Mouse (Mus musculus) testis, adult 2 months (tissue): Measurements from ENCODE around the gene Hyal3. TPM values are rescaled to one million over a fixed set of nuclear protein-coding genes. Genes with fewer than 3 reads are reported as not detected.

Source experiments
- H3K27ac ChIP-seq: fragments of 200-500 bp; 2 replicates; pipeline ENCODE4 v1.5.1; 2012; ENCODE audit warnings: low read depth, low read length; ENCODE audit not compliant: control insufficient read depth, insufficient read depth
- H3K27me3 ChIP-seq: fragments of 200-500 bp; 2 replicates; pipeline ENCODE4 v1.6.1; 2012; ENCODE audit warnings: mild to moderate bottlenecking, low read length, moderate library complexity; ENCODE audit not compliant: control insufficient read depth, insufficient read depth
- H3K36me3 ChIP-seq: fragments of 200-500 bp; 2 replicates; pipeline ENCODE4 v1.6.1; 2012; ENCODE audit warnings: mild to moderate bottlenecking, low read length; ENCODE audit not compliant: control insufficient read depth, insufficient read depth
- H3K4me1 ChIP-seq: fragments of 200-500 bp; 2 replicates; pipeline ENCODE4 v1.6.1; 2012; ENCODE audit warnings: low read length; ENCODE audit not compliant: control insufficient read depth, insufficient read depth
- H3K4me3 ChIP-seq: fragments of 200-500 bp; 2 replicates; pipeline ENCODE4 v1.5.1; 2012; ENCODE audit warnings: low read depth, mild to moderate bottlenecking, low read length, moderate library complexity, mixed read lengths; ENCODE audit not compliant: control insufficient read depth
- CTCF ChIP-seq: fragments of 200-500 bp; IDR thresholded peaks from 2 replicates; pipeline ENCODE4 v1.5.1; 2012; ENCODE audit warnings: low read depth, mild to moderate bottlenecking, inconsistent platforms, low read length, moderate library complexity; ENCODE audit not compliant: control insufficient read depth, insufficient read depth, insufficient replicate concordance
- POLR2A ChIP-seq: fragments of 200-500 bp; IDR thresholded peaks from 2 replicates; pipeline ENCODE4 v1.6.1; 2012; ENCODE audit warnings: low read depth, mild to moderate bottlenecking, inconsistent platforms, low read length, moderate library complexity; ENCODE audit not compliant: control insufficient read depth
- polyA plus RNA-seq: library from polyadenylated mRNA; depleted of rRNA; stranded (reverse); fragments of >200 nt; gene quantifications from 2 replicates; pipeline ENCODE4 v1.2.3, GENCODE M21; 2012; rRNA removed

Gene Hyal3
- 1.6 and 1.8 TPM in 2 replicates for polyA plus RNA-seq

DNA sequence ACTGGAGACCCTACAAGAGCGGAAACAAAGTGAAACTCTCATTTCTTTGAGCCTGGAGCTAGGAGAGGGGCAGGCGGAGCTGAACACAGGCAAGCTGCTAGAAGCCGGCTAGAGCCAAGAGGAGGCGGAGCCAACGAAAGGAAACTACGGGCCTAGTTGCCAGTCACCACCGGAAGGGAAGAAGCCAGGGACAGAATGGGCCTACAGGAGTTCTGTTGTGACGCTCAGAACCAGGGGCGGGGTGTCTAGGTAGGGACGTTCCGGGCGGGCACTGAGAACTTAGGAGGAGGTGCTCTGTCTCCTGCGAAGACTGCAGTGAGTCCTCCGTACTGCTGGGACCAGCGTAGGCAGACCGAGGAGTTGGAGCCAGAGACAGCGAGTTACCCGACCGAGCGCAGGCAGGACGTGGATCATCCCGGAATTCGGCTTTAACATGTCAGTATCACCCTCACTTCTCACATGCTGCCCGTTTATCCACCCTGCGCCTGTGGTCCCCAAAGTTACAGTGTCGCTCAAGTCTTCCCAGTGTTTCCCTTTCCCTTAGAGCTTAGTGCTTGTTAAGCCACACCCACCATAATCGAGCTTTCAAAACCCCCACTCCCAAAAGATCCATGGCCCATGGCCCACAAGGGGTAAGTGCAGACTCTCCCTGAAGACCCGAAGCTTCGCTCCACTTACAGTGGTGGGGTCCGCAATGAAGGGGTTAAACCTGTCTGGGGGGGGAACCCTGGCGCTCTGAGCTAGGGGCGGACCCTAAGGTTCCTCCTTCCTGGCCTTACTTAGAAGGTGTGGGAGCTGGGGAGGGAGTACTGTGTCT is at the start of gene Hyal3:
Gene Hyal3 (plus strand): TSS at position 318 of the 817 bp plus-strand sequence.
- Histone ChIP-seq H3K27me3 (no peaks in the 10 kb centered on the region), H3K4me1 (peaks cover 8% of the 10 kb centered on the region), H3K4me3 (peak within 1 kb of the TSS; percentile 93), H3K27ac (peak within 1 kb of the TSS; percentile 68), H3K36me3 (no peaks in the 10 kb centered on the region)
- TF ChIP-seq CTCF (0 out of 2 replicates have a peak, but pooled peaks have one; percentile 9), POLR2A (peak; percentile 90)

DNA sequence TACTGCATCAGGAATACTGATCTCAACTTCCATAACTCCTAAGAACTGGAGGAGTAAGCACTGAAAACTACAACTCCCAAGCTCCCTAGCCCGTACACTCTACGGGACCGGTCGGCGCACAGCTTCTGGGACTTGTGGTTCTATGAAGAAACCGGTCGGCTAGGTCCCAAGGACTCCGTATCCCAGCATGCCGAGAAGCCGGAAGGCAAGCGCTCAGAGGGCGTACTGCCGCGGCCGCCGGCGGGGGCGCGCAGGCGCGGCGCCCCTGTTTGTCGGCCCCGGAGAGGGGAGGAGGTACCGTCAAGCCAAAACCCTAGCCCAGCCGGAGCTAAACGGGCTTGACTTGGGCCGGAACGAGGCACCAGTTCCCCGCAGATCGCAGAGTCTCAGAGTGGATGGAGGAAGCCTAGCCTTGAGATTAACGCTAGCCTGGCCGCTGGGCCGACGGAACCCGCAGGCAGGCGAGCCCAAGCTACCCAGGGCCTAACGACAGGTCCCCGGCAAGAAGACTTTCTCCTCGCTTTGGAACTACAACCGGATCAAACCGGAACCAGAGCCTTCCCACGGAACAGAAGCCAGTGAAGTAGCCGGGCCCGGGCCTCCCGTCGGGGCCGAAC is 46.7 kb upstream of the Hyal3 start, which contains the start of gene Tmem115:
Gene Tmem115 (plus strand): TSS at position 155 of the 617 bp plus-strand sequence.
- no peaks in the 10 kb centered on the region; the same call in none of the 2 replicates for H3K36me3 ChIP-seq
- peaks cover 12% of the 10 kb centered on the region for H3K4me1 ChIP-seq
- H3K27ac ChIP-seq: peak within 1 kb of the TSS; percentile 99
- peak within 1 kb of the TSS; percentile 99 for H3K4me3 ChIP-seq
- H3K27me3 ChIP-seq: no peaks in the 10 kb centered on the region
- 0 out of 2 replicates have a peak, but pooled peaks have one; percentile 1 for TF ChIP-seq CTCF
- TF ChIP-seq POLR2A: peak; percentile 57

DNA sequence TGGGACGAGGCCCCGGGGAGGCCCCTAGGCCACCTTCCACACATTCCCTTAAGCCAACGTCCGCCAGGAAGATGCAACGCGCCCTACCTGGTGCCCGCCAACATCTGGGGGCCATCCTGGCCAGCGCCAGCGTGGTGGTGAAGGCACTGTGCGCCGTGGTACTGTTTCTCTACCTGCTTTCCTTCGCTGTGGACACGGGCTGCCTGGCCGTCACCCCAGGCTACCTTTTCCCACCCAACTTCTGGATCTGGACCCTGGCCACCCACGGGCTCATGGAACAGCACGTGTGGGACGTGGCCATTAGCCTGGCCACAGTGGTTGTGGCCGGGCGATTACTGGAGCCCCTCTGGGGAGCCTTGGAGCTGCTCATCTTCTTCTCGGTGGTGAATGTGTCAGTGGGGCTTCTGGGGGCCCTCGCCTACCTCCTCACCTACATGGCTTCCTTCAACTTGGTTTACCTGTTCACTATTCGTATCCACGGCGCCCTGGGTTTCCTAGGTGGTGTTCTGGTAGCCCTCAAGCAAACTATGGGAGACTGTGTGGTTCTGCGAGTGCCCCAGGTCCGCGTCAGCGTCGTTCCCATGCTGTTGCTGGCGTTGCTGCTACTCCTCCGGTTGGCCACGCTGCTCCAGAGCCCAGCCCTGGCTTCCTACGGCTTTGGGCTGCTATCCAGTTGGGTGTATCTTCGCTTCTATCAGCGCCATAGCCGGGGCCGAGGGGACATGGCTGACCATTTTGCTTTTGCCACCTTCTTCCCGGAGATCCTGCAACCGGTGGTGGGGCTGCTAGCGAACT is 46.0 kb upstream of the Hyal3 start:
- Histone ChIP-seq H3K27me3 (no peaks in the 10 kb centered on the region), H3K4me1 (peaks cover 12% of the 10 kb centered on the region), H3K36me3 (no peaks in the 10 kb centered on the region; the same call in none of the 2 replicates), H3K27ac (peak overlapping the region; percentile 99), H3K4me3 (peak overlapping the region; percentile 99)
- TF ChIP-seq POLR2A (no peak), CTCF (0 out of 2 replicates have a peak, but pooled peaks have one; percentile 0)

DNA sequence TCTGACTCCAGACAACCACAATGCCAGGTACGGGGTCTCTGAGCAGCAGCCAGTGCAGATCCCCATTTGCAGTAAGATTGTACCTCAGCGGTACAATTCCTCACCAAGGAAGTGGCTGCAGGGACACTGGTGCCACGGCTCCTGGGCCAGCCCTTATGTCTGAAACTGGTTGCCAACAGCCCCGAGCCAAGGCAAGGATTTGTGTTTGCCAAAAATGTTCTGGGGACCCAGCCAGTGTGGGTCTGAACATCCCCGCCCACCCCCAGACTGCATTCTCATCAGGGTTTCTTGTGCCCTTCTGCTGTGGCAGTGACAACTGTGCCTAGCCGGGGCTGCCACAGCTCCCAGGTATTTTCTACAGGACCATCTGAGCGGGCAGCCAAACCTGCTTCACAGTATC is 42.4 kb upstream of the Hyal3 start:
- H3K36me3 ChIP-seq: no peaks in the 10 kb centered on the region; the same call in none of the 2 replicates
- H3K4me3 ChIP-seq: no peak overlapping the region
- H3K27ac ChIP-seq: no peak overlapping the region
- H3K27me3 ChIP-seq: no peaks in the 10 kb centered on the region
- TF ChIP-seq CTCF (no peak), POLR2A (no peak)
- H3K4me1 ChIP-seq: peaks cover 26% of the 10 kb centered on the region

DNA sequence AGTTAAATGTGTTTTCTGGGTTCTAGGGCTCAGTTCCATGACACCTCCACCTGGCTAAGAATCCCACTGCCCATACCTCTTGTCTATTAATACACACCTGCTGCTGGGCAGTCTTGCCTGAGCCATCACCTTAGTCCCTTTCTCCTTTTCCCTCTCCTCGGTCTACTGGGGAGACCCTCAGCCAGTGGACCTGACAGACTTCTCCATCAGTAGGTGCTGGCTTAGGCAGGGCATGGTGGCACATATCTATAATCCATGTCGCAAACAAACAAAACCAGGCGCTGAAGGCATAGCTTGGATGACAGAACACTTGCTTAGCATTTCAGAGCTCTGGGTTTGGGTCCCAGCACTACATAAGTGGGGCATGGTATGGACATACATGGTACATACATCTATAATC is 41.9 kb upstream of the Hyal3 start:
- no peak for TF ChIP-seq CTCF
- no peak for TF ChIP-seq POLR2A
- Histone ChIP-seq H3K36me3 (no peaks in the 10 kb centered on the region; the same call in none of the 2 replicates), H3K4me1 (peaks cover 26% of the 10 kb centered on the region), H3K27ac (no peak overlapping the region), H3K27me3 (no peaks in the 10 kb centered on the region), H3K4me3 (no peak overlapping the region)

DNA sequence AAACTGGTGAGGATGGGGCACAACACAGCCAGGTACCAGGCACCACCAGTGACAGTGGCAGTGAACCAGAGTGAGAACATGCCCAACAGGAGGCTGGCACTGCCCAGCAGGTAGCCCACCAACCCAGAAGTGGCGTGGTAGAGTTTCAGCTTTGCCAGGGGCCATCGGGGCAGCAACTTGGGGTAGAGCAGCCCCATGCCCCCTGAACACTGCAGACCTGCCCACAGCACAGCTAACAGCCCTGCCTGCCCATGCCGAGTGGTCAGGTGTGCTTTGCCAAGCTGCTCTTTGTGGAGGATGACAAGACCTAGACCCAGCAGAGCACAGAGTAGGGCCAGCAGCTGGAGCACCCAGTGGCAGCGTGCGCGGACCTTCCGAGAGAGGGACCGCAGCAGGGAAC is 40.7 kb upstream of the Hyal3 start:
- Histone ChIP-seq H3K27ac (no peak overlapping the region), H3K27me3 (no peaks in the 10 kb centered on the region), H3K36me3 (no peaks in the 10 kb centered on the region; the same call in none of the 2 replicates), H3K4me1 (peaks cover 20% of the 10 kb centered on the region), H3K4me3 (peak overlapping the region; percentile 10)
- TF ChIP-seq CTCF (no peak), POLR2A (peak; percentile 33; the same call in 1 of the 2 replicates)

DNA sequence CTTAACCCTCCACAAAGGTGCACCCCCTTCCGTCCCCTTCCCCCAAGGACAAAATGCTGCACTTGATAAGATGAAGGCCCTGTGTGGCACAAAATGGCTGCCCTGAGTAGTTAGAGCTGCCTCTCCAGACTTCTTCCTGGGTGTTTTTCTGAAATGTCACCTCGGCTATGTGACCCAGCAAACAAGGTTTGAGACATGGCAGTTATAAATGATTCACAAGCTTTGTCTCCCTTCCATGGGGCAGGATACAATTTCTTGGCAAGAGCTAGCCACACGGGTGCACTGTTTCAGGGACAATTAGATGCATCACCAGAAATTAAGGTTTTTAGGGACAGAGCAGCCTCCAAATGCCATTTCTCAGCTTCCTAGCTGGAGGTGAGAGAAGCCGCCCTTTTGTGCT is 40.2 kb upstream of the Hyal3 start:
- no peak overlapping the region for H3K27ac ChIP-seq
- TF ChIP-seq CTCF: no peak
- TF ChIP-seq POLR2A: no peak
- no peaks in the 10 kb centered on the region; the same call in none of the 2 replicates for H3K36me3 ChIP-seq
- H3K4me3 ChIP-seq: peak overlapping the region; percentile 92
- no peaks in the 10 kb centered on the region for H3K27me3 ChIP-seq
- H3K4me1 ChIP-seq: peaks cover 19% of the 10 kb centered on the region
